Mouse (Mus musculus) kidney, adult 2 months (tissue): ENCODE measurements at regions not wholly inside any gene's neighbourhood (a gene's known extent, or its start where the extent isn't known, plus 50 kb on each side); places are given as distances from the start of the nearest gene placed in this dataset.

ENCODE experiments used
- DNase-seq: peaks from one replicate; pipeline ENCODE4 v3.0.0; 2021
- H3K27ac ChIP-seq: fragments of 200-500 bp; 2 replicates; pipeline ENCODE4 v1.5.1; 2012; ENCODE audit warnings: low read depth, low read length, control low read depth, inconsistent platforms; ENCODE audit not compliant: insufficient read depth
- H3K27me3 ChIP-seq: fragments of 200-500 bp; replicated peaks from 2 replicates; pipeline ENCODE4 v1.6.1; 2012; ENCODE audit warnings: mild to moderate bottlenecking, moderate library complexity, low read length, inconsistent platforms; ENCODE audit not compliant: control insufficient read depth, insufficient read depth
- H3K36me3 ChIP-seq: fragments of 200-500 bp; 2 replicates; pipeline ENCODE4 v1.6.1; 2012; ENCODE audit warnings: mild to moderate bottlenecking, moderate library complexity, low read length, inconsistent platforms; ENCODE audit not compliant: control insufficient read depth, insufficient read depth
- H3K4me1 ChIP-seq: fragments of 200-500 bp; 2 replicates; pipeline ENCODE4 v1.6.1; 2011; ENCODE audit warnings: low read length; ENCODE audit not compliant: control insufficient read depth, insufficient read depth
- H3K4me3 ChIP-seq: fragments of 200-500 bp; 2 replicates; pipeline ENCODE4 v1.5.1; 2011; ENCODE audit warnings: mild to moderate bottlenecking, low read depth, low read length, control low read depth; ENCODE audit not compliant: insufficient read depth
- CTCF ChIP-seq: fragments of 200-500 bp; conservative IDR thresholded peaks from 2 replicates; pipeline ENCODE4 v1.5.1; 2011; ENCODE audit warnings: low read depth, mild to moderate bottlenecking, control low read depth, low read length, moderate library complexity, mixed read lengths; ENCODE audit not compliant: insufficient read depth, insufficient read length
- POLR2A ChIP-seq: fragments of 200-500 bp; IDR thresholded peaks from one replicate; pipeline ENCODE4 v1.6.1; 2011; ENCODE audit warnings: low read depth, low read length, control low read depth
- WGBS: fragments of 180-500 bp; shearing (Covaris S2); methylation state at CpG from one replicate; pipeline ENCODE4 v1.1.7; 2018; 5-methylcytosine and 5-hydroxymethylcytosine counted together

- H3K4me3 ChIP-seq, result no peak overlapping the region
- H3K27ac ChIP-seq, result no peak overlapping the region
- H3K4me1 ChIP-seq, result no peaks in the 10 kb centered on the region
- no peak for DNase-seq
- 78% methylated on average over 2 of the region's 2 CpGs for WGBS
- TF ChIP-seq POLR2A (no peak), CTCF (no peak)
- H3K36me3 ChIP-seq, result no peaks in the 10 kb centered on the region
- no peaks in the 10 kb centered on the region for H3K27me3 ChIP-seq
Measured at GRCm38 (mm10) chr9:23576314-23576713, 353.4 kb downstream of the Bmper start.

- 65% methylated on average over 6 of the region's 6 CpGs for WGBS
- no peak overlapping the region for H3K27ac ChIP-seq
- H3K4me3 ChIP-seq, result no peak overlapping the region
- DNase-seq, result no peak
- no peaks in the 10 kb centered on the region for H3K27me3 ChIP-seq
- H3K4me1 ChIP-seq, result no peaks in the 10 kb centered on the region
- no peaks in the 10 kb centered on the region for H3K36me3 ChIP-seq
- TF ChIP-seq POLR2A (no peak), CTCF (no peak)
Measured at GRCm38 (mm10) chr9:23580155-23580554, 357.3 kb downstream of the Bmper start.

GRCm38 (mm10) chr9:23581039-23581606 is 358.2 kb downstream of the Bmper start:
- 14% methylated on average over 6 of the region's 6 CpGs for WGBS
- peak; percentile 74 for DNase-seq
- Histone ChIP-seq H3K27ac (no peak overlapping the region), H3K27me3 (no peaks in the 10 kb centered on the region), H3K36me3 (no peaks in the 10 kb centered on the region), H3K4me1 (no peaks in the 10 kb centered on the region), H3K4me3 (no peak overlapping the region)
- peak; percentile 69 for TF ChIP-seq CTCF
- TF ChIP-seq POLR2A, result no peak

- no peaks in the 10 kb centered on the region for H3K27me3 ChIP-seq
- no peaks in the 10 kb centered on the region for H3K4me1 ChIP-seq
- TF ChIP-seq CTCF (no peak), POLR2A (no peak)
- no peak for DNase-seq
- no peaks in the 10 kb centered on the region for H3K36me3 ChIP-seq
- no peak overlapping the region for H3K4me3 ChIP-seq
- no peak overlapping the region for H3K27ac ChIP-seq
Measured at GRCm38 (mm10) chr9:23584561-23584960, 361.7 kb downstream of the Bmper start.

- H3K27ac ChIP-seq, result no peak overlapping the region
- TF ChIP-seq POLR2A (no peak), CTCF (no peak)
- WGBS, result 70% methylated on average over 2 of the region's 2 CpGs
- H3K4me1 ChIP-seq, result no peaks in the 10 kb centered on the region
- no peaks in the 10 kb centered on the region for H3K27me3 ChIP-seq
- no peak for DNase-seq
- no peak overlapping the region for H3K4me3 ChIP-seq
- no peaks in the 10 kb centered on the region for H3K36me3 ChIP-seq
Measured at GRCm38 (mm10) chr9:23589024-23589423, 366.1 kb downstream of the Bmper start.

- H3K4me1 ChIP-seq, result no peaks in the 10 kb centered on the region
Measured at GRCm38 (mm10) chr9:23591906-23592305, 369.0 kb downstream of the Bmper start.

GRCm38 (mm10) chr9:23600623-23601022 is 377.7 kb downstream of the Bmper start:
- H3K36me3 ChIP-seq, result no peaks in the 10 kb centered on the region
- no peak overlapping the region for H3K4me3 ChIP-seq
- DNase-seq, result no peak
- no peaks in the 10 kb centered on the region for H3K4me1 ChIP-seq
- no peak overlapping the region for H3K27ac ChIP-seq
- TF ChIP-seq CTCF, result no peak
- TF ChIP-seq POLR2A, result no peak
- WGBS, result 97% methylated on average over 2 of the region's 2 CpGs
- no peaks in the 10 kb centered on the region; the same call in 1 of the 2 replicates for H3K27me3 ChIP-seq

More at GRCm38 (mm10) chr9:23591906-23592305, 369.0 kb downstream of the Bmper start:
- DNase-seq, result no peak
- Histone ChIP-seq H3K36me3 (no peaks in the 10 kb centered on the region), H3K27me3 (no peaks in the 10 kb centered on the region; the same call in 1 of the 2 replicates), H3K4me3 (no peak overlapping the region), H3K27ac (no peak overlapping the region)
- TF ChIP-seq CTCF, result no peak
